Mouse (Mus musculus): ENCODE results near the gene Ccdc160.

DNA sequence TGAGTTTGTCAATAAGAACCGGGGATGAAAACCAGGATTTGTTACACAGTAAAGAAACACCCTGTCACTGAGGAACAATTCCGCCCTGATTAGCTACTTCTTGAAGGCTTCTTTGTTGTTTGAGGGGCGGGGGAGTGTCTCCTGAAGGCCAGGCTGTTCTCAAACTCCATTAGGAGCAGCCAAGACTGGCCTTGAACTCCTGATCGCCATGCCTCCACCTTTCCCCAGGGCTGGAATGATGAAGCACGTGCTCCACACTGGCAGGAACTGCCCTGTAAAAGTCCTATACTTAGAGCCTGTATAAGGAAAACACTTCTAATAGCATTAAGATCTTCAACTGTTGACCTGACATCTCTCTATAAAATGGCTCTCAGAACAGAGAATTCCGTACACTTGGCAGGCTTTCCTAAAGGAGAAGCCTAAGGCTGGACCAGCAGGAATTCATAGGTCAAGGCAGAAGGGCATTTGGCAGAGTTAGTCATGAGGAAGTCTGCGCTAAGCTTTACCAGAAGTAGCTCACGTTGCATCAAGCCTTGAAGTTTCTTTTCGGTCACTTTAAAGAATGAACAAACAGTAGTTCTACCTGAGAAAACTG, 6.1 kb downstream of the Ccdc160 start:
- TF ChIP-seq CTCF (IDR thresholded peaks at IDR 0.05; ENCODE audit: low read depth, low read length), result no peak
- no peak for TF ChIP-seq GATA2 (IDR thresholded peaks at IDR 0.05; ENCODE audit: borderline replicate concordance, low read depth, low read length)

All from G1E (cell line).